Mouse (Mus musculus): ENCODE data around the gene Atg9a. TPM values are rescaled to one million over a fixed set of nuclear protein-coding genes. Genes with fewer than 3 reads are reported as not detected.

Gene Atg9a
- polyA plus RNA-seq, 1 experiment from 2014 or later = 48.8 TPM

- Histone ChIP-seq H3K9me3 (ENCODE audit: control insufficient read depth, low read length) (no peaks in the 10 kb centered on the region), H3K27me3 (replicated peaks; ENCODE audit: control insufficient read depth, insufficient read depth, low read length) (0 out of 2 replicates have a peak, but pooled peaks cover 4% of the 10 kb centered on the region), H3K27ac (ENCODE audit: low read length) (no peak within 1 kb of the TSS; the same call in 1 of the 2 replicates), H3K4me1 (replicated peaks; ENCODE audit: control insufficient read depth, insufficient read depth, low read length) (peaks cover 31% of the 10 kb centered on the region), H3K9ac (replicated peaks; ENCODE audit: low read depth, low read length) (peak within 1 kb of the TSS; percentile 92), H3K4me3 (replicated peaks; ENCODE audit: low read length) (peak within 1 kb of the TSS; percentile 96), H3K4me2 (ENCODE audit: low read length) (peak within 1 kb of the TSS; percentile 73), H3K36me3 (ENCODE audit: control insufficient read depth, insufficient read depth) (peaks cover 7% of the 10 kb centered on the region)
- WGBS = 5% methylated on average over 42 of the region's 42 CpGs
- ATAC-seq = peak; percentile 96
Measured at GRCm38 (mm10) chr1:75210136-75211087, 18.4 kb upstream of the Atg9a start, which contains the start of the genes Glb1l and Stk16. Gene Glb1l, minus strand, starts transcription at chr1:75210813. Gene Stk16, plus strand, starts transcription at chr1:75210838.

GRCm38 (mm10) chr1:75208967-75209678 lies 17.1 kb upstream of the Atg9a start:
- Histone ChIP-seq H3K27me3 (replicated peaks; ENCODE audit: control insufficient read depth, insufficient read depth, low read length) (0 out of 2 replicates have a peak, but pooled peaks cover 4% of the 10 kb centered on the region), H3K36me3 (ENCODE audit: control insufficient read depth, insufficient read depth) (peaks cover 4% of the 10 kb centered on the region), H3K4me2 (ENCODE audit: low read length) (peak overlapping the region; percentile 46), H3K27ac (ENCODE audit: low read length) (no peak overlapping the region), H3K4me3 (replicated peaks; ENCODE audit: low read length) (peak overlapping the region; percentile 32), H3K9ac (replicated peaks; ENCODE audit: low read depth, low read length) (peak overlapping the region; percentile 48), H3K9me3 (ENCODE audit: control insufficient read depth, low read length) (no peaks in the 10 kb centered on the region), H3K4me1 (replicated peaks; ENCODE audit: control insufficient read depth, insufficient read depth, low read length) (peaks cover 31% of the 10 kb centered on the region)
- ATAC-seq = no peak
- WGBS = 12% methylated on average over 34 of the region's 34 CpGs

- Histone ChIP-seq H3K4me1 (replicated peaks; ENCODE audit: control insufficient read depth, insufficient read depth, low read length) (no peaks in the 10 kb centered on the region), H3K27ac (ENCODE audit: low read length) (no peak overlapping the region), H3K4me2 (ENCODE audit: low read length) (no peak overlapping the region), H3K9me3 (ENCODE audit: control insufficient read depth, low read length) (no peaks in the 10 kb centered on the region), H3K27me3 (replicated peaks; ENCODE audit: control insufficient read depth, insufficient read depth, low read length) (no peaks in the 10 kb centered on the region), H3K4me3 (replicated peaks; ENCODE audit: low read length) (no peak overlapping the region), H3K36me3 (ENCODE audit: control insufficient read depth, insufficient read depth) (peaks cover 17% of the 10 kb centered on the region), H3K9ac (replicated peaks; ENCODE audit: low read depth, low read length) (no peak overlapping the region)
- 87% methylated on average over 1 of the region's 1 CpGs for WGBS
- ATAC-seq = no peak
Measured at GRCm38 (mm10) chr1:75201236-75201635, 9.2 kb upstream of the Atg9a start.

GRCm38 (mm10) chr1:75192452-75192851 lies 456 bp upstream of the Atg9a start:
- H3K9ac ChIP-seq (replicated peaks; ENCODE audit: low read depth, low read length) = peak overlapping the region; percentile 79
- H3K27me3 ChIP-seq (replicated peaks; ENCODE audit: control insufficient read depth, insufficient read depth, low read length) = no peaks in the 10 kb centered on the region
- H3K36me3 ChIP-seq (ENCODE audit: control insufficient read depth, insufficient read depth) = peaks cover 7% of the 10 kb centered on the region
- H3K9me3 ChIP-seq (ENCODE audit: control insufficient read depth, low read length) = no peaks in the 10 kb centered on the region
- peak overlapping the region; percentile 95 for H3K4me2 ChIP-seq (ENCODE audit: low read length)
- H3K4me1 ChIP-seq (replicated peaks; ENCODE audit: control insufficient read depth, insufficient read depth, low read length) = peaks cover 19% of the 10 kb centered on the region
- no peak for ATAC-seq
- H3K4me3 ChIP-seq (replicated peaks; ENCODE audit: low read length) = peak overlapping the region; percentile 62
- WGBS = under 1% methylated on average over 19 of the region's 19 CpGs
- H3K27ac ChIP-seq (ENCODE audit: low read length) = peak overlapping the region; percentile 81

GRCm38 (mm10) chr1:75191258-75191621 lies 756 bp downstream of the Atg9a start:
- H3K4me1 ChIP-seq (replicated peaks; ENCODE audit: control insufficient read depth, insufficient read depth, low read length) = peaks cover 19% of the 10 kb centered on the region
- ATAC-seq = no peak
- H3K4me3 ChIP-seq (replicated peaks; ENCODE audit: low read length) = peak overlapping the region; percentile 62
- peak overlapping the region; percentile 87 for H3K27ac ChIP-seq (ENCODE audit: low read length)
- peak overlapping the region; percentile 74 for H3K9ac ChIP-seq (replicated peaks; ENCODE audit: low read depth, low read length)
- WGBS = 43% methylated on average over 5 of the region's 5 CpGs
- peak overlapping the region; percentile 70 for H3K4me2 ChIP-seq (ENCODE audit: low read length)
- no peaks in the 10 kb centered on the region for H3K27me3 ChIP-seq (replicated peaks; ENCODE audit: control insufficient read depth, insufficient read depth, low read length)
- no peaks in the 10 kb centered on the region for H3K9me3 ChIP-seq (ENCODE audit: control insufficient read depth, low read length)
- peaks cover 8% of the 10 kb centered on the region for H3K36me3 ChIP-seq (ENCODE audit: control insufficient read depth, insufficient read depth)

- Histone ChIP-seq H3K4me2 (ENCODE audit: low read length) (peak overlapping the region; percentile 70), H3K4me1 (replicated peaks; ENCODE audit: control insufficient read depth, insufficient read depth, low read length) (peaks cover 19% of the 10 kb centered on the region), H3K9ac (replicated peaks; ENCODE audit: low read depth, low read length) (no peak overlapping the region), H3K36me3 (ENCODE audit: control insufficient read depth, insufficient read depth) (peaks cover 12% of the 10 kb centered on the region), H3K27me3 (replicated peaks; ENCODE audit: control insufficient read depth, insufficient read depth, low read length) (no peaks in the 10 kb centered on the region), H3K4me3 (replicated peaks; ENCODE audit: low read length) (no peak overlapping the region), H3K27ac (ENCODE audit: low read length) (no peak overlapping the region), H3K9me3 (ENCODE audit: control insufficient read depth, low read length) (no peaks in the 10 kb centered on the region)
- no peak for ATAC-seq
- 80% methylated on average over 2 of the region's 2 CpGs for WGBS
Measured at GRCm38 (mm10) chr1:75190577-75190976, 1.4 kb downstream of the Atg9a start.

- Histone ChIP-seq H3K9me3 (ENCODE audit: control insufficient read depth, low read length) (no peaks in the 10 kb centered on the region), H3K27ac (ENCODE audit: low read length) (no peak overlapping the region), H3K36me3 (ENCODE audit: control insufficient read depth, insufficient read depth) (peaks cover 23% of the 10 kb centered on the region), H3K4me3 (replicated peaks; ENCODE audit: low read length) (no peak overlapping the region), H3K9ac (replicated peaks; ENCODE audit: low read depth, low read length) (no peak overlapping the region), H3K4me1 (replicated peaks; ENCODE audit: control insufficient read depth, insufficient read depth, low read length) (peaks cover 13% of the 10 kb centered on the region), H3K27me3 (replicated peaks; ENCODE audit: control insufficient read depth, insufficient read depth, low read length) (no peaks in the 10 kb centered on the region), H3K4me2 (ENCODE audit: low read length) (no peak overlapping the region)
- ATAC-seq = no peak
- WGBS = 89% methylated on average over 2 of the region's 2 CpGs
Measured at GRCm38 (mm10) chr1:75187914-75188483, 4.0 kb downstream of the Atg9a start.

GRCm38 (mm10) chr1:75187126-75187525 lies 4.9 kb downstream of the Atg9a start:
- no peaks in the 10 kb centered on the region for H3K27me3 ChIP-seq (replicated peaks; ENCODE audit: control insufficient read depth, insufficient read depth, low read length)
- no peak overlapping the region for H3K27ac ChIP-seq (ENCODE audit: low read length)
- no peak overlapping the region for H3K4me3 ChIP-seq (replicated peaks; ENCODE audit: low read length)
- ATAC-seq = no peak
- H3K4me2 ChIP-seq (ENCODE audit: low read length) = no peak overlapping the region
- no peak overlapping the region for H3K9ac ChIP-seq (replicated peaks; ENCODE audit: low read depth, low read length)
- peaks cover 29% of the 10 kb centered on the region for H3K36me3 ChIP-seq (ENCODE audit: control insufficient read depth, insufficient read depth)
- H3K9me3 ChIP-seq (ENCODE audit: control insufficient read depth, low read length) = no peaks in the 10 kb centered on the region
- peaks cover 12% of the 10 kb centered on the region for H3K4me1 ChIP-seq (replicated peaks; ENCODE audit: control insufficient read depth, insufficient read depth, low read length)

- Histone ChIP-seq H3K4me1 (replicated peaks; ENCODE audit: control insufficient read depth, insufficient read depth, low read length) (peaks cover 7% of the 10 kb centered on the region), H3K4me2 (ENCODE audit: low read length) (no peak overlapping the region), H3K9ac (replicated peaks; ENCODE audit: low read depth, low read length) (no peak overlapping the region), H3K27ac (ENCODE audit: low read length) (no peak overlapping the region), H3K9me3 (ENCODE audit: control insufficient read depth, low read length) (no peaks in the 10 kb centered on the region), H3K27me3 (replicated peaks; ENCODE audit: control insufficient read depth, insufficient read depth, low read length) (no peaks in the 10 kb centered on the region), H3K36me3 (ENCODE audit: control insufficient read depth, insufficient read depth) (peaks cover 33% of the 10 kb centered on the region), H3K4me3 (replicated peaks; ENCODE audit: low read length) (no peak overlapping the region)
- 95% methylated on average over 11 of the region's 11 CpGs for WGBS
- no peak for ATAC-seq
Measured at GRCm38 (mm10) chr1:75185495-75185894, 6.5 kb downstream of the Atg9a start.

Measured in forebrain, embryonic 16.5 days (tissue).